Mouse (Mus musculus): ENCODE results near the gene Bcr. TPM values are rescaled to one million over a fixed set of nuclear protein-coding genes. Genes with fewer than 3 reads are reported as not detected.

Bcr gene
- polyA plus RNA-seq, 1 experiment: 35.5 TPM

GRCm38 (mm10) chr10:75094338-75094737, 33.9 kb downstream of the Bcr start:
- DNase-seq (ENCODE audit: low spot score): no peak

DNA sequence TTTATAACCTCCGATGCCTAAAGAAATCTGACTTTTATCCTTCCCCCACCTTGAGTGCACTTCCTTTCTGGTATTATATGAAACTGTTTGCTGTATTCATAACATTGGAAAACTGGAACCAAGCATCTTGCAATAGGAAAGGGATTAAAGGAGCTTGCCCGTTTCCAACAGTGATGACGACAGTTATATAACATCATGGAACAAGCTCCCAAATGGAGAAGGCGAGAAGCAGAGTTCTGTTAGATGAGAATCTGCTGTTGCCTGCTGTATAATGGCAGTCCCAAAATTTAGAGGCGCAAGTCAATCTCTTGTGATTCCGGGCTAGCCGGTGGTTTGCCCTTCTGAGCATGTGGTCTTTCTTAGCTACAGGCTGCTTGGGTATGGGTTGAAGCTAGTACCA, 34.8 kb downstream of the Bcr start:
- no peak for DNase-seq (ENCODE audit: low spot score)

DNA sequence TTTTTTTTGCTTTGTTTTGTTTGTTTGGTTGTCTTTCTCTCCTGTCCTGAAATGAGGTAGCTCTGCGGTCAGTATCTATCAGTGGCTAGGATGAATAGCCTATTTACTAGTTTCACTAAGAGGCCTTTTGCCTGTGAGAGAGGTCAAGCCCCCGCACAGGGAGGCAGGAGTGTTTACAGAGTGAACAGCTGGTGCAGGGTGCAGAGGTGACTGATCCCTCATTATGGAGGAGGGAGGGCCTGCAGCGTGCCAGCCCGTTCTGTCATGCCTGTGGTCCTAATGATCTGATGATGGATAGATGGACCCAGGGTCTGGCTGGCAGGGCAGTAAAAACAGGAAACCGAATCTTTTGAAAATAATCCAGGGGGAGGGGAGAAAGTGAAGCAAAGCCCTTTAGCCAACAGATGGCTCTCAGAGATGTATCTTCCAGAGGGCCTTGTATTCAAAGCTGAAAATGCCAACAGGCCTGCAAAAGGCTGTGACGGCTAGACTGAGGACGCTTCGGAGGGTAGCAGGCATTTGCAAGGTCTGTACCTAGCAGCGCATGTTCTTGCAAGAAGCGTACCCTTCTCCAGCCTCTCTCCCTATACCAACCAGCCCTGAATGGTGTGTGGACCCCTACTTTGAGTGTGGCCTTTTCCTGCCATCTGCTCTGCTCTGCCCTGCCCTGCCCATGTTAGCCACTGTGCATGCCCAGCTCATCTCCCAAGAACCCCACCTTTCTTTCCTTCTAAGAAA, 38.2 kb downstream of the Bcr start:
- no peak for DNase-seq (ENCODE audit: low spot score)

DNA sequence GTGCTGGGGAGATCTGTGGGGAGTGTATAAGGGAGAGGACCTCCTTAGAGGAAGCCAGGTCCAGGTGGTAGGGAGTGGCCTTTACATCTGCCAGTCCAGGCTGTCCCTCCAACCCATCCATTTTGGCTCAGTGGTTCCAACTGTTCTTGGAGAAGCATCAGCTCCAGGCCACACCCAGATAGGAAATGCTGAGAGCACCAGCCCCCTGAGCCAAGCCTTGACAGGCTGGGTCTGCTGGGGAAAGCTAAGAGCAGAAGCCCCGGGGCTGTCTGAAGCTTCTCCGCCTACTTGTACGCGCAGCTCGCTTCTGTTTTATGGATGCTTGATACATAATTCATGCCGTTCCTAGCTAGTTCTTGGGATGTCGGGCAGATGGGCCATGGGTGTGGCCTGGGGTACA, 39.9 kb downstream of the Bcr start:
- no peak for DNase-seq (ENCODE audit: low spot score)

DNA sequence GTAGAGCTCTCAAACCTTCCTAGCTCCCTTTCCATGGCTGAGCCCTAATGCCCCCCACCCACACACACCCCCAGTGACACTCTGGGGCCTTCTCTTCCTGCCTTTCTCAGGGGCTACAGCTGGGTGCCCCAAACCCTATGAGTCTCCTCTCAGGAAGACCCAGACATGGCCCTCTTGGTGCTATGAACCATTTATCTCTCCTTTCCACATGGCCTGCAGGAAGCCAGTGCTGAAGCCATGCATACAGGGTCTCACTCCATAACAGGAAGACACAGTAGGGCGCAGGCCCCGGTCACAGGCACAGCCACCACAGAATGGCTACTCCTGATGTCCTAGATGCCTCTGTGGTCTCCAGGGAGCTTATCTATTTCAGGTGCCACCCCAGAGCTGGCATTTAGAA, 43.1 kb downstream of the Bcr start:
- no peak for DNase-seq (ENCODE audit: low spot score)

GRCm38 (mm10) chr10:75104191-75105098, 44.1 kb downstream of the Bcr start:
- no peak for DNase-seq (ENCODE audit: low spot score)

DNA sequence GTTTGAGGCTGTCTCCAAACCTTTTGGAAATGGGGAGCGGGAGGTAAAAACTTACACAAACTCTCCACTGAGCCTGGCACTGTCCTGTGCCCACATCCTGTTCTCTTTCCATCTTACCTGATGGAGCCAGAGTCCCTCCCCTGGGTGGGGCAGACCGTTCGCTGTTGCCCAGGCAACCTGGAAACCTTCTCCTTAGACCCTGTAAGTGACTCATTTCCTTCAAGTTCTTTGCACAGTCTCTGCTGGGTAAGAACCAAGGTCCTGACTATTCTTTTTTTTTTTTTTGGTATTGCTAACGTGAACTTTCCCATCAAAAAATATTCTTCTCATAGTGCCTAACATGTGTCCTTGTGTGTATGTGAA, 44.7 kb downstream of the Bcr start:
- no peak for DNase-seq (ENCODE audit: low spot score)

DNA sequence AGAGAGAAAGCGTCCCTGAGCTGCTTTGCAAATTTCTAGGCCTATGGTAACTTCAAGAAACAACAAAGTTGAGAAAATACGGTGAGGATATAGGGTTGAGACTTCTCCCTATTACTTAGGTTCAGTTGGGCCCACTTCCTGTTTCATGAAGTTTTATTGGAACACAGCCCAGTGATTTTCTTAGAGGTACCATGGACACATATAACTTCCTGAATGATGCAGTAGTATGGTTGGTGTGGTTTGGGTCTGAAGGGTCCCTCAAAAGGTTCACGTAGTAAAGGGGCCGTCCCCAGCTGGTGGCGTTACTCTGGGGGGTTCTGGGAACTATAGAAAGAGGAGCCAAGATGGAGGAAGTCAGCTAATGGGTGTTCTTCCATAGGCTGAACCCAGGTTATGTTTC, 45.3 kb downstream of the Bcr start:
- DNase-seq (ENCODE audit: low spot score): no peak

DNA sequence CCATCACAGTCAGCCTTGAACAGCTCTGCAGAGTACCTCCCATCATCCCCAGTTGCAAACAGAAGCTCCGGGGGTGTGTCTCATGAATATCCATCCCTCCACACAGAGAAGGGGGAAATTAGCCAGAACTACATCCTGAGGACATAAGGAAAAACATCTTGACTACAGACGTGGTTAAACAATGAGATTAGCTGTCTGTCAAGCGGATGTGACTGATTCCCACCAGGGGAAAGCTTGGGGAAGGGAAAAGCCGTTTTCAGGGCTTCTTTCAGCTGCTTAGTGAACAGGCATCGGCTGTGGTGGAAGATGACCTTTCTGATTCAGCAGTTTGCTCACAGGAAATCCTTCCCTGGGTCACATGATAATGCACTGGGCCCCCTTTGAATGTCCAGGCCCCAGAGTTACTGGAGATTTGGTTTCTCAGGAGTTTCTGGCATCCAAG, 46.6 kb downstream of the Bcr start:
- DNase-seq (ENCODE audit: low spot score): no peak

GRCm38 (mm10) chr10:75108092-75108491, 47.7 kb downstream of the Bcr start:
- DNase-seq (ENCODE audit: low spot score): no peak

- no peak for DNase-seq (ENCODE audit: low spot score)
These were observed 51.2 kb downstream of the Bcr start for GRCm38 (mm10) chr10:75111446-75112201.

- no peak for DNase-seq (ENCODE audit: low spot score)
These were observed 52.0 kb downstream of the Bcr start for GRCm38 (mm10) chr10:75112405-75112804.

DNA sequence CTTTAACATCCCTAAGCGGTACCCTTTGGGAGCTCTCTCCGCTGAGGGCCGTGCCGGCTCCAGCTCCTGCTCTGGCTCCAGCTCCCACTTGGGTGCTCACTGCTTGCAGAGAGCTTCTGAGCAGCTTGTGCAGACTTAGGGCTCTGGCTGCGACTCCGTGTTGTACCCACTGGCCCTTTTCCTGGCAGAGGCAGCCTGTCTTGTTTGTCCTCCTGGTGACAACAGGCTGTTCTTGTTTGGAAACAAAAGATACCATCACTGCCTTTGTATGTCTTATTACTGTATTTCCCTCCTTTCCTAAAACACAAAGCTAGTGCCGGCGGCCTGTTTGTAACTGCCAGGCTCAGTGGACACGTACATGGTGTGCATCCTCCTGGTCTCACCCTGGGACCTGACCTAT, 53.2 kb downstream of the Bcr start:
- no peak for DNase-seq (ENCODE audit: low spot score)

DNA sequence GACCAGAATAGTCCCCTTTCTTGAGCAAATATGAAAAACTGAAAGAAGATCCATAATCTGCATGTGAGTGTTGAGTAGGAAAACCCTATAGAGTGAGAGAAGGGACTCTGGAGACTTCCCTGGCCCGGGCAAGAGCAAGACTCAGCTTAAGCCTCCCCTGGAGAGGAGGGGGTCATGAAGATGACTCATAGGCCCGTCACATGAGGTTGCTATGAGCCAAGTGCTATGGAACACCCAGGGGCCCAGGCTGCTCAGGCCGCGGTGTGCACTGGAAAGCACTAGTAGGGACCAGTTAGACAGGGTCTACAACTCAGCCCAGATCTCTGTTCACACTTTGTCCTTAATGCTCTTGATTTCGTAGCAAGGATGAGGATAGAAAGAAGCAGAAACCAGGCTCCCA, 54.8 kb downstream of the Bcr start:
- DNase-seq (ENCODE audit: low spot score): no peak

GRCm38 (mm10) chr10:75116842-75117457, 56.6 kb downstream of the Bcr start:
- DNase-seq (ENCODE audit: low spot score): no peak

DNA sequence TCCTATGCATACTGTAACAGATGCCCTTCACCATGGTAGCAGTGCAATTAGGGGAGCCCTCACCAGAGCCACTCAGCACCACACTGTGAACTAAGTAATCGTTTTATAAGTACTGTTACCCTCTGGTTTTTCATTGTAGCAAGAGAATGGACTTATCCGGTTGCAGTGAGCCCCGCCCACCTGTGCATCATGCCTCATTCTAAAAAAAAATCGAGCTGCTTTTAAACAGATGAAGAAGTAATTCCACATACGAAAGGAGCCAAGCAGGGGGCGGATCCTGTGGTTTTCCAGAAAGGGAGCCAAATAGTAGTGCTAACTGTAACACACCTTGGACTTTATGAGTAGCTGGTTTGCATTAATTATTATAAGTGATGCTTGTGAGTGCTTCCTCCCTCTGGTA, 58.1 kb downstream of the Bcr start:
- no peak for DNase-seq (ENCODE audit: low spot score)

DNA sequence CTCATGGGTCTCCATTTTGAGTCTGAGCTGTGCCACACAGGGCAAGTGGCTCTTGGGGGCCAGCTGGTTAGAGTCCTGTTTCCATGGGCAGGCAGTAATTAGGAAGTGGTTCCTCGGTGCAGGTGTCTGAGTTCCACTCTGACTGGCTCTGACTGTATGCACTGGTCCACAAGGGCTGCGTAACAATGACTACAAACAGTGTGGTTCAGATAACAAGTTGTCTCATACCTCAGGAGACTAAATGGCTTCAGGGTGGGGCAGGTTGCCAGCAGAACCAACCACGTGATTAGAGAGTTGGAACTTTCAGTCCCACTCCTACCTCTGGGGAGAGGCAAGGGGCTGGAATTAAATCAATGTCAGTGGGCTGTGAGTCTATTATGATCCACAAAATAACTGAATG, 59.0 kb downstream of the Bcr start:
- no peak for DNase-seq (ENCODE audit: low spot score)

DNA sequence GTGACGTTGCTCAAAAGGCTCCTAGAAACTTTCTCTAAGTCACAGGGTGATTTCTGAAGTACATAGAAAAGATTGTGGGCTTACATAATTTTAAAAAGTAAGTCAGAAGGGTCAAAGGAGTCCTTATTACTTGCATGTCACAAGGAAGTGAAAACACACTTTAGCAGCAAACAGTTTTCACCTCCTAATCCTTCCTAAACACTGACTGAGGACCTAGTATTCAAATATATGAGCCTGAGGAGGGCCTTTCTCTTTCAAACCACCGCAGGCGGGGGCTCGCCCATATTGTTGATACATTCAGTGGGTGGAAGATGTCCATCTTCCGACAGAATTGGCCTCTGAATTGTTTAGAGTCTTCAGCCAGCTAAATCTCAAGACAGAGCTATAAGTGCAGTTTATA, 59.8 kb downstream of the Bcr start:
- no peak for DNase-seq (ENCODE audit: low spot score)

DNA sequence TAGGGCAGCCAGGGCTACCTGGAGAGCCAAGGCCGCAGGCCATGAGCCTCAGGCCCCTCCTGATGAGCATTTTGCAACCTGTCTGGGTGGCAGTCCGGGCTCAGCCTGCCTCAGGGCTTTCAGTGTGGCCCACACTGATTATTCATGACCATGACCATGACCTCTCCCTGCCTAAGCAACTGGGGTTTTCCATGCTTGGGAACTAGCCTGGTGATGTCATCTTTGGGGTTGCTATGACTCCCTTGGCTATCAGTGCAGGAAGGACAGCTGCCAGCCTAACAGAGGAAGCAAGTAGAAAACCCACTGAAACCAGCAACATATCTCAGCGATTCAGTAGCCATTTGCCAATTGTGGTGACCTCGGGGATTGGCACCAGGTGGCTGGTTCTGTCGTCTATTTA, 60.6 kb downstream of the Bcr start:
- DNase-seq (ENCODE audit: low spot score): no peak

- DNase-seq (ENCODE audit: low spot score): no peak
These were observed 65.2 kb downstream of the Bcr start for GRCm38 (mm10) chr10:75125577-75125976.

DNA sequence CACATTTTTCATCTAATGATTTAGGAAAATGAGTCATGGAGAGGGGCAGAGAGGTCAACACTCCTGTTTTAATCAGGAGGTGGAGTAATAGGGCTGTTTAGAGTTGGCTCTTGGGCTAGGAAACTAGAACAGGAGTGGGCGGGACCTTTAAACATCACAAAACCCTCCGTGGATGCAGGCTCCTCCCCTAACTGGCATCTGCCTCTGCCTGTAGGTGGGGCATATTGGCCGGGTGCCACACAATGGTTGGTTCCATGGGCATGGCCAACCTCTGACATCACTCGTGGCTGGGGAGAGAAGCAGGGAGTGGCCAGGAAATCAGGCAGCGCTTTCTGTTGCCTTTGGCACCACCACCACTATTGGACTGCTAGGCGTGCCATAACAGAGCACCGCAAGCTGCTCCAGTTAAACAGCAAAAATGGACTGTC, 68.9 kb downstream of the Bcr start:
- DNase-seq (ENCODE audit: low spot score): peak; percentile 58
